Mouse (Mus musculus): Measurements from ENCODE around the gene Sgpp1.

DNA sequence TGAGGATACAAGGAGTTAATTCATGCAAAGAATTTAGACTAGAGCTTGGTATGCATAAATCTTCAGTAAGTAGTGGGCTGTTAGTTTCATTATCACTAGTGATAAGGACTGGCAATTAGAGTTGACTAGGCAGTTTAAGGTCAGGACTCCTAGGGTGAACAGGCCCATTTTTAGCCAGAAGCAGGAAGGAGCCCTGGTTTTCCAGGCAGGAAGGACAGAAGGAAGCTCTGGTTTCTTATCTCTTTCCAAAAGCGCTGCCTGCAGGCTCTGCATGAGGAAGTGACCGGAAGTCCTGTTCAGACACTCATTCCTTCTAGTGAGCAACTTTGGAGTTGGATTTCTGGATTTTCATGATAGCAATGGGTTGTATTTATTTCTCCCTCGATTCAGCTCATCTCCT is 30.2 kb upstream of the Sgpp1 start:
- TF ChIP-seq MAFK (IDR thresholded peaks at IDR 0.05; ENCODE audit: insufficient read depth, low read depth, low read length) (no peak), HCFC1 (IDR thresholded peaks at IDR 0.05; ENCODE audit: borderline replicate concordance, insufficient read depth, low read length) (no peak), ZC3H11A (IDR thresholded peaks at IDR 0.05; ENCODE audit: borderline replicate concordance, low read depth, low read length) (no peak), ZNF384 (IDR thresholded peaks at IDR 0.05; ENCODE audit: low read depth, low read length) (no peak)

Data from ES-E14 (cell line).